Mouse (Mus musculus): Measurements from ENCODE around the gene Fanci. TPM values are rescaled to one million over a fixed set of nuclear protein-coding genes. Genes with fewer than 3 reads are reported as not detected.
A peak's percentile ranks its signal among the peaks of the same experiment; 100 is the strongest.

The Fanci gene
- polyA plus RNA-seq, 1 experiment from 2014 or later, result 1.5 TPM

DNA sequence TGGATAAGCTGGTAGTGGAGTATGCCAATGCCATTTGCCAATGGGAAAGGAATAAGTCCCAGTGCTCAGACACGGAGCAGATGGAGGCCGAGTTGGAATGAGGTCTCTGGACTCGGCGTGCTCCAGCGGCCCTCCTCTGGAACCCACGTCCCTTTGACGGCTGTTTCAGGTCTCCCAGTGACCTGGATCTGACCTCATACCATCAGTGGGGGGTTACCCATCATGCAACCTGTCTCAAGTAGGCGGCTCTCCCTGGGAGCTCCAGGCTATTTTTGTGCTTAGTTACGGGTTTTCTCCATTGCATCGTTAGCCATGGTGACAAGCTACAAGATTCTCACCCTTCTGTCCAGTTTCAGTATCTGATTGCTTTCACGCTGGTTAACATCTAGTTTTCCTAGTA lies 31.7 kb upstream of the Fanci start:
- peaks cover 23% of the 10 kb centered on the region for H3K36me3 ChIP-seq (ENCODE audit: control insufficient read depth, insufficient read depth, low read length)
- no peak overlapping the region for H3K27ac ChIP-seq (ENCODE audit: low read depth, low read length)
- H3K9ac ChIP-seq (replicated peaks; ENCODE audit: low read depth, low read length), result no peak overlapping the region
- H3K4me1 ChIP-seq (ENCODE audit: control insufficient read depth, insufficient read depth, low read length), result 0 out of 2 replicates have a peak, but pooled peaks cover 2% of the 10 kb centered on the region
- no peak overlapping the region for H3K4me3 ChIP-seq (ENCODE audit: low read depth, low read length)
- ATAC-seq (ENCODE audit: low read depth), result no peak
- WGBS, result 43% methylated on average over 11 of the region's 11 CpGs
- H3K27me3 ChIP-seq (ENCODE audit: control insufficient read depth, insufficient read depth, low read length), result no peaks in the 10 kb centered on the region
- H3K4me2 ChIP-seq (ENCODE audit: low read depth, low read length), result no peak overlapping the region
- H3K9me3 ChIP-seq (ENCODE audit: control insufficient read depth, low read length), result no peaks in the 10 kb centered on the region

- H3K4me1 ChIP-seq (ENCODE audit: control insufficient read depth, insufficient read depth, low read length), result 0 out of 2 replicates have a peak, but pooled peaks cover 2% of the 10 kb centered on the region
- no peak overlapping the region for H3K4me3 ChIP-seq (ENCODE audit: low read depth, low read length)
- H3K9me3 ChIP-seq (ENCODE audit: control insufficient read depth, low read length), result no peaks in the 10 kb centered on the region
- H3K4me2 ChIP-seq (ENCODE audit: low read depth, low read length), result no peak overlapping the region
- no peak overlapping the region for H3K9ac ChIP-seq (replicated peaks; ENCODE audit: low read depth, low read length)
- 33% methylated on average over 8 of the region's 8 CpGs for WGBS
- H3K27me3 ChIP-seq (ENCODE audit: control insufficient read depth, insufficient read depth, low read length), result no peaks in the 10 kb centered on the region
- peak; percentile 80; the same call in 1 of the 2 replicates for ATAC-seq (ENCODE audit: low read depth)
- peaks cover 12% of the 10 kb centered on the region; the same call in 1 of the 2 replicates for H3K36me3 ChIP-seq (ENCODE audit: control insufficient read depth, insufficient read depth, low read length)
- H3K27ac ChIP-seq (ENCODE audit: low read depth, low read length), result peak overlapping the region; percentile 49; the same call in 1 of the 2 replicates
Measured at GRCm38 (mm10) chr7:79362208-79362607, 29.5 kb upstream of the Fanci start.

DNA sequence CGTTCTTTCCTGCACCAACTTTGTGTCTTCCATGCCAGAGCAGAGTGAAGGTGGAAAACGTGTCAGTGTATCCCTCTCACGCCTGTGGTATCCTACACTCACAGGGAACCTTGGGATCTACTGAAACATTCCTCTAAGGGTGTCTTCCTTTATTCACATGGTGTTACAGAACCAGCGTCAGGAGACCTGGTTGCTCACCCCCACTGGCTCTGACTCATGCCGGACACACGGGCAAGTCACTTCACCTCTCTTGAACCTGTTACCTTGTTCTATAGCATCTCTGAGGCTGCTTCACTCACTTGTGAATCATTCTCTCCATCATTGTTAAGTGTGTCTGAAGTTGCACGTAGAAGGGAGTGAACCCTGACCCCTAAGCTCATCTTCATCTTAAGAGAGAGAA lies 28.9 kb upstream of the Fanci start:
- Histone ChIP-seq H3K27me3 (ENCODE audit: control insufficient read depth, insufficient read depth, low read length) (no peaks in the 10 kb centered on the region), H3K4me2 (ENCODE audit: low read depth, low read length) (no peak overlapping the region), H3K36me3 (ENCODE audit: control insufficient read depth, insufficient read depth, low read length) (peaks cover 12% of the 10 kb centered on the region; the same call in 1 of the 2 replicates), H3K9me3 (ENCODE audit: control insufficient read depth, low read length) (no peaks in the 10 kb centered on the region), H3K4me3 (ENCODE audit: low read depth, low read length) (no peak overlapping the region), H3K9ac (replicated peaks; ENCODE audit: low read depth, low read length) (no peak overlapping the region), H3K27ac (ENCODE audit: low read depth, low read length) (peak overlapping the region; percentile 70; the same call in 1 of the 2 replicates), H3K4me1 (ENCODE audit: control insufficient read depth, insufficient read depth, low read length) (0 out of 2 replicates have a peak, but pooled peaks cover 2% of the 10 kb centered on the region)
- WGBS, result 87% methylated on average over 7 of the region's 7 CpGs
- no peak for ATAC-seq (ENCODE audit: low read depth)

GRCm38 (mm10) chr7:79363370-79364043 lies 28.2 kb upstream of the Fanci start:
- Histone ChIP-seq H3K4me3 (ENCODE audit: low read depth, low read length) (no peak overlapping the region), H3K9me3 (ENCODE audit: control insufficient read depth, low read length) (no peaks in the 10 kb centered on the region), H3K9ac (replicated peaks; ENCODE audit: low read depth, low read length) (no peak overlapping the region), H3K36me3 (ENCODE audit: control insufficient read depth, insufficient read depth, low read length) (peaks cover 6% of the 10 kb centered on the region; the same call in 1 of the 2 replicates), H3K27me3 (ENCODE audit: control insufficient read depth, insufficient read depth, low read length) (no peaks in the 10 kb centered on the region), H3K27ac (ENCODE audit: low read depth, low read length) (peak overlapping the region; percentile 70; the same call in 1 of the 2 replicates), H3K4me1 (ENCODE audit: control insufficient read depth, insufficient read depth, low read length) (0 out of 2 replicates have a peak, but pooled peaks cover 2% of the 10 kb centered on the region), H3K4me2 (ENCODE audit: low read depth, low read length) (no peak overlapping the region)
- ATAC-seq (ENCODE audit: low read depth), result no peak
- 69% methylated on average over 8 of the region's 8 CpGs for WGBS

- WGBS, result 86% methylated on average over 5 of the region's 5 CpGs
- Histone ChIP-seq H3K27ac (ENCODE audit: low read depth, low read length) (no peak overlapping the region), H3K4me1 (ENCODE audit: control insufficient read depth, insufficient read depth, low read length) (no peaks in the 10 kb centered on the region), H3K4me2 (ENCODE audit: low read depth, low read length) (no peak overlapping the region), H3K9ac (replicated peaks; ENCODE audit: low read depth, low read length) (no peak overlapping the region), H3K9me3 (ENCODE audit: control insufficient read depth, low read length) (no peaks in the 10 kb centered on the region), H3K27me3 (ENCODE audit: control insufficient read depth, insufficient read depth, low read length) (no peaks in the 10 kb centered on the region), H3K36me3 (ENCODE audit: control insufficient read depth, insufficient read depth, low read length) (no peaks in the 10 kb centered on the region), H3K4me3 (ENCODE audit: low read depth, low read length) (no peak overlapping the region)
- no peak for ATAC-seq (ENCODE audit: low read depth)
Measured at GRCm38 (mm10) chr7:79368664-79369063, 23.1 kb upstream of the Fanci start.

GRCm38 (mm10) chr7:79369416-79369815 lies 22.3 kb upstream of the Fanci start:
- Histone ChIP-seq H3K27me3 (ENCODE audit: control insufficient read depth, insufficient read depth, low read length) (no peaks in the 10 kb centered on the region), H3K9ac (replicated peaks; ENCODE audit: low read depth, low read length) (no peak overlapping the region), H3K36me3 (ENCODE audit: control insufficient read depth, insufficient read depth, low read length) (no peaks in the 10 kb centered on the region), H3K4me1 (ENCODE audit: control insufficient read depth, insufficient read depth, low read length) (no peaks in the 10 kb centered on the region), H3K4me2 (ENCODE audit: low read depth, low read length) (no peak overlapping the region), H3K27ac (ENCODE audit: low read depth, low read length) (no peak overlapping the region), H3K9me3 (ENCODE audit: control insufficient read depth, low read length) (no peaks in the 10 kb centered on the region), H3K4me3 (ENCODE audit: low read depth, low read length) (no peak overlapping the region)
- no peak for ATAC-seq (ENCODE audit: low read depth)
- 37% methylated on average over 4 of the region's 4 CpGs for WGBS

GRCm38 (mm10) chr7:79371321-79371879 lies 20.3 kb upstream of the Fanci start:
- no peak overlapping the region for H3K27ac ChIP-seq (ENCODE audit: low read depth, low read length)
- no peak overlapping the region for H3K4me2 ChIP-seq (ENCODE audit: low read depth, low read length)
- no peaks in the 10 kb centered on the region for H3K27me3 ChIP-seq (ENCODE audit: control insufficient read depth, insufficient read depth, low read length)
- H3K9ac ChIP-seq (replicated peaks; ENCODE audit: low read depth, low read length), result no peak overlapping the region
- H3K9me3 ChIP-seq (ENCODE audit: control insufficient read depth, low read length), result no peaks in the 10 kb centered on the region
- no peaks in the 10 kb centered on the region for H3K4me1 ChIP-seq (ENCODE audit: control insufficient read depth, insufficient read depth, low read length)
- H3K4me3 ChIP-seq (ENCODE audit: low read depth, low read length), result no peak overlapping the region
- 35% methylated on average over 10 of the region's 10 CpGs for WGBS
- no peaks in the 10 kb centered on the region for H3K36me3 ChIP-seq (ENCODE audit: control insufficient read depth, insufficient read depth, low read length)
- peak; percentile 88 for ATAC-seq (ENCODE audit: low read depth)

DNA sequence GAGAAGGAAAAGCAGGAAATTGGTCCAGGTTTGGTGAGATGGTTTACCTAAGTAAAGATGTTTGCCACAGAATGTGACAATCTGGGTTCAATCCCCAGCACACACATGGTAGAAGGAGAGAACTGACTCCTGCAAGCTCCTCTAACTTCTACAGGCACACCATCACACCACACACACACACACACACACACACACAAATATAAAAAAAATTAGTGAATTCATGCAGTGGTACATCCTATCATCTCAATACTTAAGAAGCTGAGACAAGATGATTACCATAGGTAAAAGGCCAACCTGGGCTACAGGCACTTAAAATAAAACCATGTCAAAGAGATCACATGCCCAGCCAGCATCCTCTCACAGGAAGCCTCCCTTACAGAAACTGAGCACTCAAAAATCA lies 17.7 kb upstream of the Fanci start:
- no peaks in the 10 kb centered on the region for H3K9me3 ChIP-seq (ENCODE audit: control insufficient read depth, low read length)
- no peak overlapping the region for H3K27ac ChIP-seq (ENCODE audit: low read depth, low read length)
- H3K4me1 ChIP-seq (ENCODE audit: control insufficient read depth, insufficient read depth, low read length), result no peaks in the 10 kb centered on the region
- no peak overlapping the region for H3K9ac ChIP-seq (replicated peaks; ENCODE audit: low read depth, low read length)
- no peak for ATAC-seq (ENCODE audit: low read depth)
- H3K4me3 ChIP-seq (ENCODE audit: low read depth, low read length), result no peak overlapping the region
- no peaks in the 10 kb centered on the region for H3K27me3 ChIP-seq (ENCODE audit: control insufficient read depth, insufficient read depth, low read length)
- H3K36me3 ChIP-seq (ENCODE audit: control insufficient read depth, insufficient read depth, low read length), result no peaks in the 10 kb centered on the region
- H3K4me2 ChIP-seq (ENCODE audit: low read depth, low read length), result no peak overlapping the region

DNA sequence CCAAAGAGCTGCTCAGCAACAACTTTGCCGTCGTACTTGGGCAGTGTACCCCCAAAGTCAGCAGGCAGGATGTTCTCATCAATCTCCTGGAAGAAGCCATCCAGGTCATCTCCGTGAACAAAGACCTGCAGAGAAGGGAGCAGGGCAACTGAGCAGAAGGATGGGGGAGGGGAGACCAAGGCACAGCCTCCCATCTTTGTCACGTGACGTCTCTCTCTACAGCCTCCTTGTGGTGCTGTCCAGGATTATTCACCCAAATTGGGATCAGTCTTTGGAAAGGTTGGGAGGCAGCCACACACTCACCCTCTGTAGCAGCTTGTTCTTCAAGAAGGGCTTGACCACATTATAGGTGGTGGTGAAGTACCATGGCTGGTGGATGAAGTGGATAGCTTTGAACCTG lies 16.1 kb upstream of the Fanci start:
- Histone ChIP-seq H3K27ac (ENCODE audit: low read depth, low read length) (no peak overlapping the region), H3K9me3 (ENCODE audit: control insufficient read depth, low read length) (no peaks in the 10 kb centered on the region), H3K9ac (replicated peaks; ENCODE audit: low read depth, low read length) (no peak overlapping the region), H3K4me2 (ENCODE audit: low read depth, low read length) (no peak overlapping the region), H3K36me3 (ENCODE audit: control insufficient read depth, insufficient read depth, low read length) (no peaks in the 10 kb centered on the region), H3K4me1 (ENCODE audit: control insufficient read depth, insufficient read depth, low read length) (no peaks in the 10 kb centered on the region), H3K4me3 (ENCODE audit: low read depth, low read length) (no peak overlapping the region), H3K27me3 (ENCODE audit: control insufficient read depth, insufficient read depth, low read length) (no peaks in the 10 kb centered on the region)
- ATAC-seq (ENCODE audit: low read depth), result no peak
- WGBS, result 77% methylated on average over 5 of the region's 5 CpGs

Measured in neural tube, embryonic 14.5 days (tissue).